Comparison of ENCODE assay signal across 8 mouse cellular contexts in the genomic region with DNA sequence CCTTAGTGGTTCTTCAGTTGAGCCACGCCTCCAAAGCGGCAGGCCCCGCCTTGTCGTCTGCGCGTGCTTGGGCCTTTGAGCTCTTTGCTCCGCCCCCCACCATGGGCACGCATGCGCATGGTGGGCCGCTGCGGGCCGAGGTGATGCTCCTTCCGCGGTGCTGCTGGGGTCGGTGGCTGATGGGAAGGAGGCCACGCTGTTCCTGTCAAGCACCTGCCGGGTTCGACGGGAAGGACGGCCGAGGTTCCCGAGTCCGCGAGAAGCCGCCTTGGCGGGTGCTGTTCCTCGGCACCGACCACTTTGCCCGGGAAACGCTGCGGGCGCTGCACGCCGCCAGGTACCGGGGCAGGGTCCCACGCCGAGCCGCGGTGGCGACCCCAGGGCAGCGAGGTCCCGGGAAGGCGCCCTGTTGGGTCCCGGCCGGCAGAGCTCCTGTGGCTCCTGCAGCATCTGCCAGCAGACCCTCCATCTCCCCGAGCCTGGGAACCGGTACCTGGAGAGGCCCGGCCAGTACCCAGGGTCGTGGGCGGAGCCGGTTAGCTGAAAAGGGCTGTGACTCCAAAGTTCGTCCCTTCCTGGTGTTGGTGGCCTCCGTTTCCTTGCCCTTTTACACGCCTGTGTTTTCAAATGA. TPM values are rescaled to one million over a fixed set of nuclear protein-coding genes. Genes with fewer than 3 reads are reported as not detected.
DNase-seq lines count a peak whose midpoint lies in the region; ATAC-seq and TF ChIP-seq lines count a peak whose summit lies in the region.

Mtfmt (plus strand) TSS at position 112 of the 631 bp plus-strand sequence.

- DNase-seq in A20 (ENCODE audit: low read depth, low spot score) (peak; percentile 97), liver (peak; percentile 97)
- peak; percentile 96 for DNase-seq in heart, embryonic 10.5 days (ENCODE audit: low spot score)
- peak; percentile 95 to 97 for DNase-seq in spleen, postnatal 4 days (ENCODE audit: low spot score in 2 of 2)

- peaks cover 22% of the 10 kb centered on the region for H3K36me3 ChIP-seq in heart, embryonic 10.5 days
- H3K36me3 ChIP-seq in kidney, embryonic 15.5 days = peaks cover 19% of the 10 kb centered on the region

- H3K27me3 ChIP-seq in heart, embryonic 10.5 days (ENCODE audit: insufficient read depth, poor library complexity, severe bottlenecking) = peaks cover 4% of the 10 kb centered on the region; the same call in 1 of the 2 replicates
- H3K27me3 ChIP-seq in kidney, embryonic 15.5 days = no peaks in the 10 kb centered on the region

- peak; percentile 90 for ATAC-seq in kidney, embryonic 15.5 days (replicated peaks; ENCODE audit: low FRiP score)
- ATAC-seq in monocyte, adult 5-6 weeks (replicated peaks; ENCODE audit: insufficient number of reproducible peaks, low FRiP score, low TSS enrichment, poor library complexity, severe bottlenecking) = peak; percentile 94

- H3K4me3 ChIP-seq in bone marrow macrophage, adult 2 months (ENCODE audit: insufficient read depth, low read length) = peak within 1 kb of the TSS; percentile 84
- peak within 1 kb of the TSS; percentile 82 for H3K4me3 ChIP-seq in embryonic fibroblast, embryonic 13.5 days (ENCODE audit: insufficient read depth, low read length)
- H3K4me3 ChIP-seq in heart, embryonic 10.5 days = peak within 1 kb of the TSS; percentile 98
- peak within 1 kb of the TSS; percentile 92 for H3K4me3 ChIP-seq in kidney, embryonic 15.5 days (replicated peaks)

- no peak within 1 kb of the TSS for H3K27ac ChIP-seq in bone marrow macrophage, adult 2 months (ENCODE audit: insufficient read depth, low read depth, low read length)
- H3K27ac ChIP-seq in embryonic fibroblast, embryonic 13.5 days (ENCODE audit: insufficient read depth, low read length) = no peak within 1 kb of the TSS
- H3K27ac ChIP-seq in heart, embryonic 10.5 days = peak within 1 kb of the TSS; percentile 91
- H3K27ac ChIP-seq in kidney, embryonic 15.5 days = 0 out of 2 replicates have a peak within 1 kb of the TSS, but pooled peaks have one; percentile 29

- peak within 1 kb of the TSS; percentile 73 for H3K4me2 ChIP-seq in kidney, embryonic 15.5 days

- no peak for TF ChIP-seq POLR2A in bone marrow macrophage, adult 2 months (IDR thresholded peaks at IDR 0.05; ENCODE audit: borderline replicate concordance, low read depth, low read length)
- TF ChIP-seq POLR2A in embryonic fibroblast, embryonic 13.5 days (IDR thresholded peaks at IDR 0.05; ENCODE audit: low read depth, low read length) = peak; percentile 97

- under 1% methylated on average over 54 of the region's 54 CpGs for WGBS in heart, embryonic 10.5 days
- under 1% methylated on average over 53 of the region's 54 CpGs for WGBS in kidney, embryonic 15.5 days

- peak within 1 kb of the TSS; percentile 83 for H3K9ac ChIP-seq in kidney, embryonic 15.5 days

- no peaks in the 10 kb centered on the region for H3K9me3 ChIP-seq in heart, embryonic 10.5 days
- no peaks in the 10 kb centered on the region for H3K9me3 ChIP-seq in kidney, embryonic 15.5 days (replicated peaks)

- peaks cover 9% of the 10 kb centered on the region; the same call in 1 of the 2 replicates for H3K4me1 ChIP-seq in bone marrow macrophage, adult 2 months (ENCODE audit: control insufficient read depth, insufficient read depth, low read length)
- no peaks in the 10 kb centered on the region for H3K4me1 ChIP-seq in embryonic fibroblast, embryonic 13.5 days (ENCODE audit: control insufficient read depth, insufficient read depth, low read length)
- 0 out of 2 replicates have a peak, but pooled peaks cover 9% of the 10 kb centered on the region for H3K4me1 ChIP-seq in heart, embryonic 10.5 days
- H3K4me1 ChIP-seq in kidney, embryonic 15.5 days = peaks cover 8% of the 10 kb centered on the region

- TF ChIP-seq CTCF in bone marrow macrophage, adult 2 months (IDR thresholded peaks at IDR 0.05; ENCODE audit: low read depth, low read length) = no peak
- no peak for TF ChIP-seq CTCF in embryonic fibroblast, embryonic 13.5 days (IDR thresholded peaks at IDR 0.05; ENCODE audit: borderline replicate concordance, insufficient read depth, low read length)

RNA-seq across cellular contexts. Expression of gene Mtfmt, which starts in this region (rescaled TPM):
- 11.6 and 19.1 TPM in 2 replicates for polyA plus RNA-seq in bone marrow macrophage, adult 2 months (2012; ENCODE audit: insufficient read depth, insufficient read length, missing spikeins)
- polyA plus RNA-seq in embryonic fibroblast, embryonic 13.5 days (2011; ENCODE audit: insufficient read length, low read depth, missing spikeins) = 14.8 and 17.0 TPM in 2 replicates
- 14.7 and 17.3 TPM in 2 replicates for polyA plus RNA-seq in heart, embryonic 10.5 days (2016; fragmentation: Nextera tagmentation; extraction: Ambion mirVana)
- 21.1 and 25.3 TPM in 2 replicates for polyA plus RNA-seq in kidney, embryonic 15.5 days (2015; fragmentation: Nextera tagmentation; extraction: Ambion mirVana)
- total RNA-seq in monocyte, adult 5-6 weeks (2017) = 11.0 to 16.0 TPM (median 14.8 TPM) in 3 replicates

Comparison
In these comparisons a context has a peak if more than half of its experiments do, and no peak if none do; other contexts are left out.
1. H3K27ac ChIP-seq: peak in heart, embryonic 10.5 days (single experiment) and kidney, embryonic 15.5 days (single experiment); none in bone marrow macrophage, adult 2 months (single experiment) and embryonic fibroblast, embryonic 13.5 days (single experiment).
2. Peak in every context shown above with its lines, with median percentiles within 50 percentile points of each other: DNase-seq and H3K4me3 ChIP-seq.